Mouse (Mus musculus) stomach, postnatal 0 days (tissue): Measurements from ENCODE around the gene Adamts10. TPM values are rescaled to one million over a fixed set of nuclear protein-coding genes. Genes with fewer than 3 reads are reported as not detected.
A peak's percentile ranks its signal among the peaks of the same experiment; 100 is the strongest.

ENCODE experiments used
- ATAC-seq: fragments of 200-750 bp; cut with Nextera tagmentation; 2 replicates; pipeline ENCODE4 v1.8.0; 2017; ENCODE audit not compliant: low FRiP score, low TSS enrichment
- DNase-seq: peaks from one replicate; pipeline ENCODE4 v3.0.0-alpha.2; 2016; ENCODE audit warnings: low spot score
- H3K27ac ChIP-seq: fragments of 300-500 bp; sonication (generic); replicated peaks from 2 replicates; pipeline ENCODE4 v1.5.1; 2014; ENCODE audit warnings: mild to moderate bottlenecking, control low read depth
- H3K27me3 ChIP-seq: fragments of 300-500 bp; sonication (generic); 2 replicates; pipeline ENCODE4 v1.6.1; 2014; ENCODE audit warnings: low read length; ENCODE audit not compliant: control insufficient read depth, insufficient read depth
- H3K36me3 ChIP-seq: fragments of 300-500 bp; sonication (generic); 2 replicates; pipeline ENCODE4 v1.6.1; 2014; ENCODE audit warnings: low read length, mixed read lengths; ENCODE audit not compliant: control insufficient read depth, insufficient read depth
- H3K4me1 ChIP-seq: fragments of 300-500 bp; sonication (generic); replicated peaks from 2 replicates; pipeline ENCODE4 v1.6.1; 2014; ENCODE audit warnings: antibody characterized with exemption; ENCODE audit not compliant: control insufficient read depth, insufficient read depth
- H3K4me2 ChIP-seq: fragments of 300-500 bp; sonication (generic); replicated peaks from 2 replicates; pipeline ENCODE4 v1.6.1; 2014; ENCODE audit warnings: low read depth, mild to moderate bottlenecking, control low read depth, moderate library complexity
- H3K4me3 ChIP-seq: fragments of 300-500 bp; sonication (generic); 2 replicates; pipeline ENCODE4 v1.5.1; 2014; ENCODE audit warnings: low read depth, low read length, control low read depth
- H3K9ac ChIP-seq: fragments of 300-500 bp; sonication (generic); 2 replicates; pipeline ENCODE4 v1.6.1; 2014; ENCODE audit warnings: mild to moderate bottlenecking, low read length, control low read depth, mixed read lengths
- H3K9me3 ChIP-seq: fragments of 300-500 bp; sonication (generic); 2 replicates; pipeline ENCODE4 v1.6.1; 2016; ENCODE audit warnings: low read length; ENCODE audit not compliant: control insufficient read depth
- CTCF ChIP-seq: IDR thresholded peaks from 2 replicates; pipeline ENCODE4 v1.5.1; 2016; ENCODE audit warnings: antibody characterized with exemption, low read depth, mild to moderate bottlenecking, moderate library complexity
- EP300 ChIP-seq: optimal IDR thresholded peaks from 2 replicates; pipeline ENCODE3; 2016; ENCODE audit warnings: antibody characterized with exemption
- WGBS: fragments of 180-500 bp; shearing (Covaris S2); extraction: QIAGEN DNeasy Blood & Tissue Kit; methylation state at CpG from one replicate; pipeline ENCODE4 v1.1.7; 2014; 5-methylcytosine and 5-hydroxymethylcytosine counted together
- polyA plus RNA-seq: library from polyadenylated mRNA; unstranded; fragments of >200 nt; fragmentation: Nextera tagmentation; extraction: Ambion mirVana; gene quantifications from 2 replicates; pipeline ENCODE4 v1.2.1, GENCODE M21; 2015

Gene Adamts10
- polyA plus RNA-seq, 1 experiment from 2014 or later, result 12.5 TPM

GRCm38 (mm10) chr17:33494586-33494985, 29.4 kb upstream of the Adamts10 start:
- H3K9ac ChIP-seq, result no peak overlapping the region
- H3K36me3 ChIP-seq, result no peaks in the 10 kb centered on the region
- no peak overlapping the region for H3K27ac ChIP-seq
- no peaks in the 10 kb centered on the region for H3K4me1 ChIP-seq
- DNase-seq (no peak), ATAC-seq (no peak)
- no peak overlapping the region for H3K4me3 ChIP-seq
- H3K27me3 ChIP-seq, result no peaks in the 10 kb centered on the region
- no peaks in the 10 kb centered on the region for H3K9me3 ChIP-seq
- TF ChIP-seq EP300 (no peak), CTCF (no peak)
- H3K4me2 ChIP-seq, result no peak overlapping the region

- WGBS, result 45% methylated on average over 1 of the region's 1 CpGs
- Histone ChIP-seq H3K36me3 (no peaks in the 10 kb centered on the region), H3K4me3 (no peak overlapping the region), H3K27ac (no peak overlapping the region), H3K4me1 (peaks cover 3% of the 10 kb centered on the region; the same call in 1 of the 2 replicates), H3K9me3 (no peaks in the 10 kb centered on the region), H3K9ac (no peak overlapping the region), H3K27me3 (no peaks in the 10 kb centered on the region), H3K4me2 (no peak overlapping the region)
- no peak for DNase-seq
- no peak for ATAC-seq
- TF ChIP-seq CTCF, result no peak
- TF ChIP-seq EP300, result no peak
These were observed 25.1 kb upstream of the Adamts10 start for GRCm38 (mm10) chr17:33498918-33499317.

- Histone ChIP-seq H3K9ac (no peak overlapping the region), H3K36me3 (no peaks in the 10 kb centered on the region), H3K4me3 (no peak overlapping the region), H3K27ac (no peak overlapping the region), H3K9me3 (no peaks in the 10 kb centered on the region), H3K27me3 (no peaks in the 10 kb centered on the region), H3K4me2 (no peak overlapping the region), H3K4me1 (peaks cover 5% of the 10 kb centered on the region; the same call in 1 of the 2 replicates)
- ATAC-seq (no peak), DNase-seq (no peak)
- 93% methylated on average over 1 of the region's 1 CpGs for WGBS
- TF ChIP-seq CTCF (no peak), EP300 (no peak)
These were observed 15.6 kb upstream of the Adamts10 start for GRCm38 (mm10) chr17:33508386-33508785.

- no peaks in the 10 kb centered on the region for H3K4me1 ChIP-seq
- ATAC-seq (no peak), DNase-seq (no peak)
- no peak overlapping the region for H3K4me2 ChIP-seq
- TF ChIP-seq EP300 (no peak), CTCF (no peak)
- 46% methylated on average over 5 of the region's 5 CpGs for WGBS
- H3K4me3 ChIP-seq, result no peak overlapping the region
- no peaks in the 10 kb centered on the region for H3K27me3 ChIP-seq
- no peak overlapping the region for H3K9ac ChIP-seq
- H3K9me3 ChIP-seq, result no peaks in the 10 kb centered on the region
- H3K36me3 ChIP-seq, result no peaks in the 10 kb centered on the region
- H3K27ac ChIP-seq, result no peak overlapping the region
These were observed 13.8 kb upstream of the Adamts10 start for GRCm38 (mm10) chr17:33510172-33510571.

DNA sequence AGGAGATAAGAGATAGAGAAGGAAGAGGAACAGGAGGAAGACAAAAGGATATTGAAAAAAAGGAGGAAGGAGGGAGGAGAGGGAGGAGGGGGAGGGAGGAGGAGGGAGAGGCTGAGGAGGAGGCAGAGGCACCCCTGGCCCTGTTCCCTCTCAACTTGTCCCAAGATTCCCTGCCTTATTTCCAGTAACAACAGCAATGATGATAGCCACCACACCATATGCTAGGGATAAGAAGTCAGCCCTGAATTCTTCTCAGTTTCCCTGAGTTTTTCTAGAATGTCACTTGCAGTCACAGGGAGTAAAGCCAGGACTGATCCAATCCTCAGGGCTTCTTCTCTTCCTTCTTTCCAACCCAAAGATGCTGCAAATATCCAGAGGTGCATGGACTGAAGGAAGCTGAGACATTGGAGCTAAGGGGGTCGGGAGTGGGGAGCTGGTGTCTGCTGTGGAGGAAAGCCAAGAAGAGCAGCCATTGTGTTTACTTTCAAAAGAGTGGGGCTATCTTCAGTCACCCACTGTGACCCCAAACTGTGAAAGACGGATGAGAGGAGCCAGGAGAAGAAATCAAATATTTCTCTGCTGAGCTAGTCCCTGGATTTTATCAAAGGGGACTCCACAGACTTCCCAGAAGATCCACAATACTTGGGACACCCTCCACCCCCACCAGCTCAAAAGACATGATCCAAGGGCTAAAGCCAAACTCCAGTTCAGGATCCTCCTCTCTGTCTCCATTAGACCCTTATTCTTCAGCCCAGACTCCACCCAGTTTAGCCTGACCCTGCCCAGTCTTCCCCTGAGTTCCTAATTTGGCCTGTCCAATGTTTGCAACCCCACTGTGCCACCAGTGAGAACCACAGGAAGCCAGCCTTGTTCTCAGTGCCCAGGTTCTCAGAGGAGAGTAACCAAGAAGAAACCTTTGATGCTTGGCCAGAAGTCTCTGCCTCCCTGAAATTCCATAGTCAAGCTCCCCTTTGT, 11.3 kb upstream of the Adamts10 start:
- H3K9ac ChIP-seq, result no peak overlapping the region
- H3K4me3 ChIP-seq, result no peak overlapping the region
- H3K4me2 ChIP-seq, result no peak overlapping the region
- H3K9me3 ChIP-seq, result no peaks in the 10 kb centered on the region
- no peaks in the 10 kb centered on the region for H3K36me3 ChIP-seq
- ATAC-seq (no peak), DNase-seq (no peak)
- H3K27ac ChIP-seq, result no peak overlapping the region
- TF ChIP-seq CTCF (no peak), EP300 (no peak)
- no peaks in the 10 kb centered on the region for H3K27me3 ChIP-seq
- 20% methylated on average over 2 of the region's 2 CpGs for WGBS
- H3K4me1 ChIP-seq, result no peaks in the 10 kb centered on the region

GRCm38 (mm10) chr17:33513874-33514273, 10.1 kb upstream of the Adamts10 start:
- ATAC-seq (no peak), DNase-seq (no peak)
- WGBS, result 91% methylated on average over 5 of the region's 5 CpGs
- Histone ChIP-seq H3K4me1 (no peaks in the 10 kb centered on the region), H3K4me3 (no peak overlapping the region), H3K27ac (no peak overlapping the region), H3K36me3 (no peaks in the 10 kb centered on the region), H3K27me3 (no peaks in the 10 kb centered on the region), H3K9ac (no peak overlapping the region), H3K4me2 (no peak overlapping the region), H3K9me3 (no peaks in the 10 kb centered on the region)
- TF ChIP-seq EP300 (no peak), CTCF (peak; percentile 54)
